Mouse (Mus musculus) ES-E14 (cell line): Measurements from ENCODE around the gene Epb41.

Source experiments
- CHD2 ChIP-seq: IDR thresholded peaks from 2 replicates; pipeline ENCODE4 v1.6.1; 2014; ENCODE audit warnings: mild to moderate bottlenecking, low read depth, low read length, inconsistent platforms
- MAFK ChIP-seq: IDR thresholded peaks from 2 replicates; pipeline ENCODE4 v1.6.1; 2014; ENCODE audit warnings: mild to moderate bottlenecking, low read depth, low read length, inconsistent platforms; ENCODE audit not compliant: insufficient read depth
- ZC3H11A ChIP-seq: IDR thresholded peaks from 2 replicates; pipeline ENCODE4 v1.6.1; 2012; ENCODE audit warnings: low read depth, mild to moderate bottlenecking, inconsistent platforms, low read length, borderline replicate concordance
- ZNF384 ChIP-seq: IDR thresholded peaks from 2 replicates; pipeline ENCODE4 v1.6.1; 2012; ENCODE audit warnings: low read depth, low read length, inconsistent platforms

DNA sequence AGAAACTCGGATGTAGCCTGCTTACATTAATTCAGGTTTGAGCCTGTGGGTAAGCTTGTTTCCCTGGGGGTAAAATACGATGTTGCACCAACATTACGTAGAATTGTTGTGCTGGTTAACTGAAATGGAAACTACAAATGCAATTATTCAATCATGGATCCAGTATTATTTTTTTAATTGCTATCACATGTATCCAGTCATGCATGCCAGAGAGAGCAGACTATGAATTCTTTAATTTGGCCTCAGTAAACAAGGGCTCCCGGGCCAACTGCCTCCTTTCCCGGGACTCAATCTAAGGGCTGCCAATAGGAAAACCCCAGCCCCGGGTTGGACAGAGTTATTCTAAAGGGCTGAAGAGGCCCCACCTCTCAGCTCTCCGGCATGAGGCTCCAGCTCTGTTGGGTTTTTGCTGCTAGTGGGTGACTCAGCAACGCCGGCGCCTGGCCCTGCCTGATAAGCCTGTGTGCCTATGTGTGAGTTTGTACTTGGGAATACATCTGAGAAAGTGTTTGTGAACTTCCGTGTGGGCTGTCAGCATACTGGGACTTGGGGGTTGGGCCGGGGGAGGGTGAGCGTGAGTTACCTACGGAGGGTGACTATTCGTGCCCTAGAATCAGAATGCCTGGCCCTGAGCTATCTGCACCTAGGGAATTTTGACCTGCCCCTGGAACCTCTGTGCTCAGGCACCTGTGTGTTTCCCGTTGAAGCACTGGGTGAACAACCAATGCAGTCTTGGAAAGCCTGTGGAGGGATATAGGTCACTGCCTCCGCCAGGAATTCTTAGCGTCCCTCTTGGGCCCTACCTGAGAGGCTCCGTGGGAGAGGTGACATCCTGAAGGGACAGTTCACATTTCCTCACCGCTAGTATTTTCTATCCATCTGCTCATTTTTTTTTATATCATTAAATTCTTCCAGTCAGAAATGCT, 1.6 kb upstream of the Epb41 start:
- no peak for TF ChIP-seq ZC3H11A
- no peak for TF ChIP-seq CHD2
- peak; percentile 71 for TF ChIP-seq MAFK
- no peak for TF ChIP-seq ZNF384
